Mouse (Mus musculus) heart, embryonic 14.5 days (tissue): ENCODE results near the gene Hoxa4. TPM values are rescaled to one million over a fixed set of nuclear protein-coding genes. Genes with fewer than 3 reads are reported as not detected.
A peak's percentile ranks its signal among the peaks of the same experiment; 100 is the strongest.

Experiments used
- ATAC-seq: fragments of 200-750 bp; cut with Nextera tagmentation; 2 replicates; pipeline ENCODE4 v1.8.0; 2017; ENCODE audit warnings: low read depth, moderate TSS enrichment; ENCODE audit not compliant: insufficient number of reproducible peaks, insufficient read depth, low FRiP score
- H3K27ac ChIP-seq, 2 experiments: fragments of 200-500 bp in 1 of 2; fragments of 300-500 bp in 1 of 2; sonication (generic) in 1 of 2; replicated peaks in 1 of 2; 2 replicates each; pipeline ENCODE4 v1.5.1; 2012 to 2014; ENCODE audit warnings: low read depth in 2 of 2, low read length in 2 of 2, control low read depth in 1 of 2, mild to moderate bottlenecking in 1 of 2, mixed read lengths in 1 of 2; ENCODE audit not compliant: control insufficient read depth in 1 of 2, insufficient read depth in 1 of 2
- H3K27me3 ChIP-seq: fragments of 300-500 bp; sonication (generic); 2 replicates; pipeline ENCODE4 v1.6.1; 2014; ENCODE audit warnings: mild to moderate bottlenecking, low read length, control low read depth; ENCODE audit not compliant: control insufficient read depth, insufficient read depth
- H3K36me3 ChIP-seq: fragments of 300-500 bp; sonication (generic); 2 replicates; pipeline ENCODE4 v1.6.1; 2014; ENCODE audit warnings: mild to moderate bottlenecking, control low read depth, low read length, mixed read lengths; ENCODE audit not compliant: control insufficient read depth, insufficient read depth
- H3K4me1 ChIP-seq, 2 experiments: fragments of 200-500 bp in 1 of 2; fragments of 300-500 bp in 1 of 2; sonication (generic) in 1 of 2; 2 replicates each; pipeline ENCODE4 v1.6.1; 2012 to 2014; ENCODE audit warnings: low read length in 2 of 2, control low read depth in 1 of 2, mixed read lengths in 1 of 2; ENCODE audit not compliant: control insufficient read depth in 2 of 2, insufficient read depth in 2 of 2
- H3K4me2 ChIP-seq: fragments of 300-500 bp; sonication (generic); 2 replicates; pipeline ENCODE4 v1.6.1; 2014; ENCODE audit warnings: mild to moderate bottlenecking, low read length
- H3K4me3 ChIP-seq, 2 experiments: fragments of 200-500 bp in 1 of 2; fragments of 300-500 bp in 1 of 2; sonication (generic) in 1 of 2; 2 replicates each; pipeline ENCODE4 v1.5.1; 2012 to 2014; ENCODE audit warnings: low read length in 2 of 2, mild to moderate bottlenecking in 2 of 2, control low read depth in 1 of 2, low read depth in 1 of 2, moderate library complexity in 1 of 2; ENCODE audit not compliant: control insufficient read depth in 1 of 2, insufficient read depth in 1 of 2
- H3K9ac ChIP-seq: fragments of 300-500 bp; sonication (generic); 2 replicates; pipeline ENCODE4 v1.6.1; 2014; ENCODE audit warnings: mild to moderate bottlenecking, low read length
- H3K9me3 ChIP-seq: fragments of 300-500 bp; sonication (generic); 2 replicates; pipeline ENCODE4 v1.6.1; 2016; ENCODE audit warnings: low read length, control low read depth; ENCODE audit not compliant: control insufficient read depth
- WGBS: fragments of 180-500 bp; shearing (Covaris S2); extraction: QIAGEN DNeasy Blood & Tissue Kit; methylation state at CpG from one replicate; pipeline ENCODE4 v1.1.7; 2014; 5-methylcytosine and 5-hydroxymethylcytosine counted together
- microRNA counts: library from miRNA; unstranded; fragments of <30 nt; microRNA quantifications from one replicate; lab custom pipeline; 2016
- microRNA-seq: library from miRNA; unstranded; fragments of <30 nt; microRNA quantifications from one replicate; pipeline ENCODE4, GENCODE M21; 2016
- polyA plus RNA-seq: library from polyadenylated mRNA; unstranded; fragments of >200 nt; fragmentation: Nextera tagmentation; extraction: Ambion mirVana; gene quantifications from 2 replicates; pipeline ENCODE4 v1.2.1, GENCODE M21; 2014

The Hoxa4 gene
- polyA plus RNA-seq, 1 experiment from 2014 or later = 0.36 TPM

DNA sequence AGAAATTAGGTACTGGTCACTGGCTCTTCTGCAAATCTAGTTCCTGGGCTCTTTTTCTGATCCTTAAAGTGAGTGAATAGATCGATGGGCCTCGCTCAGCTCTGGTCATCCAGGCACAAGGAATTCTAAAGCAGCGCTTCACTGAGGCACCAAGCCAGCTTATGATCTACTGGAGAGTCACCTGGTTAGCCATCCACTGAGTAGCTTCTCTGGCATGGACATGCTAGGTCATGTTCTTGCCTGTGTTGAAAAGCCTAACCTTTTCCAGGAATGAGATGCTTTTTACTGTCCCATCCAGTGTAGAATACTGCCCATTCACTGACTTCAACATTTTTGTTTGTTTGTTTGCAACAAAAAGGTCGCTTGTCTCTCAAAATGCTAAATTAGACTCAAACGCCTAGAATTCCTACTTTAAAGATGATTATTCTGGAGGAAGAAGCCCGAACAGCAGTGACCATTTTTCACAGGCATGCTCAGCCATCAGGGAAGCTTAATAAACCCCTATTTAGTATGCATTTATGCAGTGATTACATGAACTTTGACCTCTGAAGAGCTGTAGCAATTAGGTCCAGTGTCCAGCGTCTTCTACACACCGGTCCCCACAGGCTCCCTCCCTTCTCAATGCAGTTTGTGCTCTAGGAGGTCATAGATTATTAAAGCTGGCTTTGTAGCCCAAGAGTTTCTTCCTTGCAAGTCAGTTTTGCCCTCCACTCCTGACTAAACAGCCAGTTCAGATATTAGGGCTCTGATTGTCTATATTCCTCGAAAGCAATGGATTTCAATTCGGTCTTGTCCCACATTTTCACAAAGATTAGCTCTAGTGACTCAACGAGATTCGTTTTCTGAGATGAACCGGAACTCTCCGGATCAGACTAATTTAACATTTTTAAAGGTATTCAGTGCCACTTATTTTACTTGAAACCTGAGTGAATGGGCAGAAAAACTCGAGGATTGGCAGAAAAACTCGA lies 39.0 kb downstream of the Hoxa4 start:
- Histone ChIP-seq H3K9me3 (peaks cover 6% of the 10 kb centered on the region; the same call in 1 of the 2 replicates), H3K4me3 (no peak overlapping the region), H3K9ac (no peak overlapping the region), H3K36me3 (no peaks in the 10 kb centered on the region), H3K4me1 (no peaks in the 10 kb centered on the region), H3K4me2 (no peak overlapping the region), H3K27me3 (peaks cover 91% of the 10 kb centered on the region), H3K27ac (no peak overlapping the region)
- 14% methylated on average over 16 of the region's 16 CpGs for WGBS
- ATAC-seq = no peak

DNA sequence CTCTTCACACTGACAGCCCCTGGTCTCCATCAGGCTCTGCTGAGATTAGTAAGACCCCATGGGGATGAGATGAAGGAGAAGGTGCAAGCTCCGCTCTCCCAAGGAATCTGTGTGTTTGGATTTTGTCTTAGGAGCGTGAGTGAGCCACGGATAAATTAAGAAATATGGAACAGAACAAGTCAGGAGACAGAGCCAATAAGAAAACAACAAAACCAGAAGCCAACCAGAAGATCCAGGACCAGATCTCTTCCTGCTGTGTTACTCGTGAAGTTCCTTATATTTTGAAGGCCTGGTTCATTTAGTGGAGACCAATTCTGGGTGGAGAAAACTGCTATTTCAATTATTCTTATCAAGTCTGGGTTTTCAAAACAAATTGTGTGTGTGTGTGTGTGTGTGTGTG lies 40.0 kb downstream of the Hoxa4 start:
- H3K9ac ChIP-seq = no peak overlapping the region
- H3K4me2 ChIP-seq = no peak overlapping the region
- H3K27ac ChIP-seq = no peak overlapping the region
- no peak overlapping the region for H3K4me3 ChIP-seq
- 14% methylated on average over 4 of the region's 4 CpGs for WGBS
- H3K4me1 ChIP-seq = no peaks in the 10 kb centered on the region
- H3K9me3 ChIP-seq = peaks cover 6% of the 10 kb centered on the region; the same call in 1 of the 2 replicates
- no peak for ATAC-seq
- no peaks in the 10 kb centered on the region for H3K36me3 ChIP-seq
- peaks cover 91% of the 10 kb centered on the region for H3K27me3 ChIP-seq

DNA sequence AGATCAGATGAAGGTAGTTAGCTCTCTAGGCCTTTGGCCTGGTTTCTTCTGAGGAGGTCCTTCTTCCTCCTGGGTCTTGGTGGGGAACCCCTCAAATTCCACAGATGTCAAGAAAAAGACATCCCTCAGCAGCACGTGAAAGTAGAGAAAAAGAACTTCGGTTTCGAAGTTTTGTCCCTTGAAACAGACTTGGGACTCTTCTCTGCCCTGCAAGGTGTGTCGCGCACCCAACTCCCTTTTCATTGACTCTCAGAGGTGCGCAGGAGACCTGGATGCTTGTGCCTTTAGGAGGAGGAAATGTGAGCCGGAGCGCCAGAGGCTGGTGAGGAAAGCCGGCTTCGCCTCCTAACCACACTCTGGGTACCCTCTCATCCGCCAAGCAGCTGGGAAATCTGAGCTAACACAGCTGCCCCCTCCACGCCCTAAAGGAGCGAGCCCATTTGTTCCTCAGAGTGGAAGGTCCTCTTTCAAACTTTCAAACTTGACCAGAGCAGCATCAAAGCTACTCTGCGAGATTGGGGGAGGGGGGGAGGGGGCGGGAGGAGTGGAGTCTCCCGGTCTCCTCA lies 41.1 kb downstream of the Hoxa4 start:
- no peak for ATAC-seq
- no peak overlapping the region for H3K4me3 ChIP-seq
- 4% methylated on average over 16 of the region's 16 CpGs for WGBS
- H3K27me3 ChIP-seq = peaks cover 87% of the 10 kb centered on the region
- H3K36me3 ChIP-seq = no peaks in the 10 kb centered on the region
- H3K9me3 ChIP-seq = peaks cover 6% of the 10 kb centered on the region; the same call in 1 of the 2 replicates
- no peak overlapping the region for H3K27ac ChIP-seq
- H3K9ac ChIP-seq = no peak overlapping the region
- no peak overlapping the region for H3K4me2 ChIP-seq
- no peaks in the 10 kb centered on the region for H3K4me1 ChIP-seq

MicroRNAs encoded within 50 kb of the gene (microRNA counts, 519-probe panel; counts per million panel counts)
- microRNA mmu-miR-196b (lab: Ali Mortazavi, UCI) = 322 counts per million, percentile 70 among the panel's probes with 10 or more counts

Small RNA genes within 50 kb of the gene (microRNA-seq; reads per million reads assigned to microRNA genes)
- gene Mir196b = 134 reads per million, percentile 55 among the genes with 10 or more reads in this experiment

Other genes starting within 250 kb of the Hoxa4 start
- gene Skap2, start 179.2 kb downstream of the Hoxa4 start, polyA plus RNA-seq = 15.2 and 16.0 TPM in 2 replicates
- gene Hoxa1, start 33.4 kb downstream of the Hoxa4 start, polyA plus RNA-seq = 0.75 and 0.82 TPM in 2 replicates
- 0.51 and 0.66 TPM in 2 replicates for gene Hoxa2, start 26.9 kb downstream of the Hoxa4 start, polyA plus RNA-seq
- gene 5730596B20Rik, start 14.3 kb downstream of the Hoxa4 start, polyA plus RNA-seq = not detected in 2 replicates
- gene Hoxa5, start 12.8 kb upstream of the Hoxa4 start, polyA plus RNA-seq = 0.31 and 1.3 TPM in 2 replicates
- not detected in 2 replicates for gene Hoxa6, start 17.0 kb upstream of the Hoxa4 start, polyA plus RNA-seq
- gene Hoxa3, start 21.6 kb upstream of the Hoxa4 start, polyA plus RNA-seq = 0.35 and 0.86 TPM in 2 replicates
- gene Gm28308, start 21.6 kb upstream of the Hoxa4 start, polyA plus RNA-seq = not detected in 2 replicates
- gene Hoxa7, start 30.1 kb upstream of the Hoxa4 start, polyA plus RNA-seq = 0.12 and 0.28 TPM in 2 replicates
- gene Hoxa9, start 39.3 kb upstream of the Hoxa4 start, polyA plus RNA-seq = 0.11 and 0.26 TPM in 2 replicates
- 0.11 and 0.12 TPM in 2 replicates for gene Hoxa10, start 49.1 kb upstream of the Hoxa4 start, polyA plus RNA-seq
- gene Hoxa11, start 54.1 kb upstream of the Hoxa4 start, polyA plus RNA-seq = not detected in 2 replicates
- gene Hoxa13, start 69.1 kb upstream of the Hoxa4 start, polyA plus RNA-seq = not detected in 2 replicates
- gene Evx1, start 121.7 kb upstream of the Hoxa4 start, polyA plus RNA-seq = not detected in 2 replicates